Mouse (Mus musculus) intestine, embryonic 15.5 days (tissue): ENCODE results near the gene Bcl10. TPM values are rescaled to one million over a fixed set of nuclear protein-coding genes. Genes with fewer than 3 reads are reported as not detected.

Source experiments
- ATAC-seq: fragments of 200-750 bp; cut with Nextera tagmentation; 2 replicates; pipeline ENCODE4 v1.8.0; 2017; ENCODE audit warnings: moderate TSS enrichment, moderate library complexity
- H3K27ac ChIP-seq: fragments of 300-500 bp; sonication (generic); 2 replicates; pipeline ENCODE4 v1.5.1; 2015; ENCODE audit warnings: mild to moderate bottlenecking, inconsistent platforms
- H3K27me3 ChIP-seq: fragments of 300-500 bp; sonication (generic); replicated peaks from 2 replicates; pipeline ENCODE4 v1.6.1; 2015; ENCODE audit warnings: inconsistent platforms
- H3K36me3 ChIP-seq: fragments of 300-500 bp; sonication (generic); 2 replicates; pipeline ENCODE4 v1.6.1; 2015; ENCODE audit warnings: inconsistent platforms
- H3K4me1 ChIP-seq: fragments of 300-500 bp; sonication (generic); replicated peaks from 2 replicates; pipeline ENCODE4 v1.6.1; 2015; ENCODE audit warnings: inconsistent platforms
- H3K4me2 ChIP-seq: fragments of 300-500 bp; sonication (generic); replicated peaks from 2 replicates; pipeline ENCODE4 v1.6.1; 2015; ENCODE audit warnings: mild to moderate bottlenecking, inconsistent platforms
- H3K4me3 ChIP-seq: fragments of 300-500 bp; sonication (generic); replicated peaks from 2 replicates; pipeline ENCODE4 v1.5.1; 2015; ENCODE audit warnings: inconsistent platforms
- H3K9ac ChIP-seq: fragments of 300-500 bp; sonication (generic); 2 replicates; pipeline ENCODE4 v1.6.1; 2015; ENCODE audit warnings: inconsistent platforms
- H3K9me3 ChIP-seq: fragments of 300-500 bp; sonication (generic); 2 replicates; pipeline ENCODE4 v1.6.1; 2016; ENCODE audit warnings: inconsistent platforms
- WGBS: fragments of 180-500 bp; shearing (Covaris S2); methylation state at CpG from one replicate; pipeline ENCODE4 v1.1.7; 2015; 5-methylcytosine and 5-hydroxymethylcytosine counted together
- polyA plus RNA-seq: library from polyadenylated mRNA; unstranded; fragments of >200 nt; fragmentation: Nextera tagmentation; extraction: Ambion mirVana; gene quantifications from 2 replicates; pipeline ENCODE4 v1.2.1, GENCODE M21; 2015

The Bcl10 gene
- polyA plus RNA-seq, 1 experiment from 2014 or later, result 51.1 TPM

DNA sequence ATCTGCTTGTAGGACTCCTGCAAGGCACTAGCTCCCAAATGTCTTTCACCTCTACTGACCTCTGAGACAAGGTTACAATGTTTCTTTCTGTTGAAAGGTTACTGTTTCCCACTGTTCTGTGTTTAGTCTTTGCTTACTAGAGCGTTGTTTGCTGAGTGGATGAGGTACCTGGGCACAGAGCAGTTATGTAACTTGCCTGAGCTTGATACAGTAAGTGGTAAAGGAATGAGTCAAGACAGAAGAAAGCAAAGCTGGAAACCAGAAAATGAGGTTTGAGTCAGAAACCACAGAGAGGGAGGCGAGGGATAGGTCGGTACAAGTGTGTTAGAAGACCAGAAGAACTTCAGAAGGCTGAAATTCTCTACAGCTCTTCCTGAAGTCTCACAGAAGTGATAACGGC, 5.8 kb upstream of the Bcl10 start:
- Histone ChIP-seq H3K36me3 (no peaks in the 10 kb centered on the region), H3K27me3 (no peaks in the 10 kb centered on the region), H3K9me3 (no peaks in the 10 kb centered on the region), H3K4me1 (no peaks in the 10 kb centered on the region), H3K4me3 (no peak overlapping the region), H3K4me2 (no peak overlapping the region), H3K27ac (no peak overlapping the region), H3K9ac (no peak overlapping the region)
- no peak for ATAC-seq
- WGBS, result 83% methylated on average over 4 of the region's 4 CpGs

DNA sequence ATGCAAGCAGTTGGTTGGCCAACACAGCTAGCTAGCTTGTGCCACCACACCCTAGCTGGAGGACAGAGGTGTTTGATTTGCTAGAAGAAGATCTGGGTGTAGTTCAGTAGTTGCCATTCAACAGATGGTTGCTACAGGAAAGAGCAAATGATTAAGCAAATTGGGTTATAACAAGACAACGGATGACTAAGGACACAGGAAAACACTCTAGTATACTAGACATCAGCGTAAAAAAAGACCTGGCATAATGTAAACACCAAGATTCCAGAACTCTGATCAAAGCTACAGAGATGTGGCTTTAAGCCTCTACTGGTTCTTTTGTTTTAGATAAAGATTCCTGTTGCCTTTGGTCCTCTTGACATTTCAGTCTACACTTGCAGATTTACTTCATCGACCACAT, 367 bp downstream of the Bcl10 start:
- Histone ChIP-seq H3K27ac (no peak overlapping the region), H3K4me3 (no peak overlapping the region), H3K27me3 (no peaks in the 10 kb centered on the region), H3K9me3 (no peaks in the 10 kb centered on the region), H3K4me2 (no peak overlapping the region), H3K9ac (no peak overlapping the region), H3K36me3 (0 out of 2 replicates have a peak, but pooled peaks cover 5% of the 10 kb centered on the region), H3K4me1 (peaks cover 13% of the 10 kb centered on the region)
- no peak for ATAC-seq
- WGBS, result 41% methylated on average over 3 of the region's 3 CpGs

- under 1% methylated on average over 58 of the region's 58 CpGs for whole genome bisulfite sequencing
- H3K9me3 ChIP-seq, result no peaks in the 10 kb centered on the region
- H3K36me3 ChIP-seq, result 0 out of 2 replicates have a peak, but pooled peaks cover 5% of the 10 kb centered on the region
- H3K9ac ChIP-seq, result peak overlapping the region; percentile 89
- H3K27me3 ChIP-seq, result no peaks in the 10 kb centered on the region
- H3K4me1 ChIP-seq, result peaks cover 13% of the 10 kb centered on the region
- H3K4me2 ChIP-seq, result peak overlapping the region; percentile 66
- ATAC-seq, result peak; percentile 100
- peak overlapping the region; percentile 92 for H3K27ac ChIP-seq
- peak overlapping the region; percentile 93 for H3K4me3 ChIP-seq
Observed at GRCm38 (mm10) chr3:145923874-145924577, 1.4 kb downstream of the Bcl10 start.

DNA sequence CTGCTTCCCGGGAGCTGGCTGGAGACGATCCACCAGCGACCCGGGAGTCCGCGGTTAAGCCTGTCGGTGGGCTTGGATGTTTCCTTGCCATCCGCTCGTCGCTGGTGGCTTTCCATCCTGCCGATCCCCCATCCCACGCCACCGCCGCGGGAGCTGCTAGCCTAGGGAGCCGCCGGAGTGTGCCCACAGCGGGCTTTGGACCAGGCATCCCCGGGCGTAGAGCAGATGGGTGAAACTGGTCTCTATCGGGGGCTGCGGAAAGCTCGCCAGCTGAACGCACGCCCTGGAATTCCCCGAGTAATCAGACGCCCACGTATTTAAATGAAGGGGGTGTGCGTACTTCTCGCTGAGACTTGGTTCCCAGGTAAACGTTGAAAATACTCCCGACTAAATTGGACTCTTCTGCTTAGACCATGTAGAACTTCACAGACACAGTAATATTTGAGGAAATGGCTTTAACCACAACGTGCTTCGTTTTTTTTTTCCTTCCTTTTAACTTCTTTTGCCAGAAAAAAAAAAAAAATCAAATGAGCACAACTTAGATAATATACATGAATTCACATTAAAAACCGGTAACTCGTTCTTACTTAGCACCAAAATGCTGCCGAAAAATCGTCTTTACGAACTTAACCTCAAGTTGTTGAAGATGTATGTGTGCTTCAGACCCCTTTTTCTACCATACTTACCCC, 2.2 kb downstream of the Bcl10 start:
- ATAC-seq, result peak; percentile 27

DNA sequence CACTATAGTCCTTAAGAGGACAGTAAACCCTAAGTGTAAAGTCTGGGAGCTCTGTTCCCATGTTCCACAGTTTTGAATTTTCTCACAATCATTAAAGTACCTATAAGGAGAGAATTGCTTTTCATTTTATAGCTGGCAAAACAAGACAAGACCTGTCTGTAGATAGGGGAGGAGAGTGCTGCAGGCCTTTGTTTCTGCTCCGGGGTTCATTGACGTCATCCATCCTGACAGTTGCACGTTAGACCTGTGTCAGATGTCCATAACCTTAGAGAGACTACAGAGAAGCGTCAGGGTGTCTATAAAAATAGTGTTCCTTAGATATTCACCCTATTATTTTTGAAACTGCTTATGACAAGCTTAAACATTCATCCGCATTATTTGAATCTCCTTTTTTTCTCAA, 2.9 kb downstream of the Bcl10 start:
- 0 out of 2 replicates have a peak overlapping the region, but pooled peaks have one; percentile 13 for H3K27ac ChIP-seq
- ATAC-seq, result no peak
- H3K27me3 ChIP-seq, result no peaks in the 10 kb centered on the region
- peak overlapping the region; percentile 64 for H3K4me2 ChIP-seq
- H3K9ac ChIP-seq, result peak overlapping the region; percentile 89
- H3K4me1 ChIP-seq, result peaks cover 13% of the 10 kb centered on the region
- 57% methylated on average over 5 of the region's 5 CpGs for WGBS
- H3K36me3 ChIP-seq, result 0 out of 2 replicates have a peak, but pooled peaks cover 5% of the 10 kb centered on the region
- no peaks in the 10 kb centered on the region for H3K9me3 ChIP-seq
- peak overlapping the region; percentile 93 for H3K4me3 ChIP-seq

More for the DNA sequence above, 2.2 kb downstream of the Bcl10 start:
- Histone ChIP-seq H3K4me2 (peak overlapping the region; percentile 64), H3K9ac (peak overlapping the region; percentile 89), H3K4me1 (peaks cover 13% of the 10 kb centered on the region), H3K27ac (peak overlapping the region; percentile 92), H3K9me3 (no peaks in the 10 kb centered on the region), H3K36me3 (0 out of 2 replicates have a peak, but pooled peaks cover 5% of the 10 kb centered on the region), H3K27me3 (no peaks in the 10 kb centered on the region), H3K4me3 (peak overlapping the region; percentile 93)
- 2% methylated on average over 39 of the region's 39 CpGs for WGBS

DNA sequence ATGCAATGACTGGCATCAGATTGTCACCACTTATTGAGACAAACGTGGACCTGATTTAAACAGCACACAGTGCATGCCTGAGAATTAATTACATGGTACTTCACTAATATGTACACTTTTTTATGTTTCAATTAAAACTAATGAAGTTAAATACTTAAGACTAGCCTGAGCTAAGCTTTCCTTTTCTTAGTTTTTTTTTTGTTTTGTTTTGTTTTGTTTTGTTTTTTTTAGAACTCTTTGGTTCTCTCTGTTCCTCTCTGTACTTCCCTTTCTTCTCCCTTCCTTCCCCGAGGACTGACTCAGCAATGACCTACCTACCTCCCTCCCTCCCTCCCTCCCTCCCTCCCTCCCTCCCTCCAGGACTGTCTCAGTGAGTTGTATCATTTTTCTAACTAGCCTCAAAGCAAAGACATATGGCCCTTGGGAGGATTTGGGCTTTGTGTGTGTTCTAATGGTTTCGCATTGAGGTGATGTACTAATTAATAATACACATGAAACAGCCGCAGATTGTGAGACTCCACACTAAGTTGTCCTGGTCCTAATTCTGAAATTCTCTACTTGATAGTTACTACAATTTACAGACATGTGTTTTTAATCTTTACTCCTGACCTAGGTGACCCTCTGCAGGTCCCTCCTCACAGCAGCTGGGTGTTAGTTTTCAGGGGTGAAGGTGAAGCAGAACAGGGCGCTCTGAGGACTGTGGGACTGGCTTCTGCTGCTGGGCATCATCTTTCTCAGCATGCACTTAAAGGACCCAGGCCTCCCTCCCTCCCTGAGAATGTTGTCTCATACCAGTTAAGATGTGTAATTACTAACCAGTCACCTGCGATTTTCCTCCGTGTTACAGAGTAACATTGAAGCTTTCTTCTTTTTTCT, 7.2 kb downstream of the Bcl10 start:
- H3K9ac ChIP-seq, result no peak overlapping the region
- no peak overlapping the region for H3K4me2 ChIP-seq
- H3K4me1 ChIP-seq, result peaks cover 5% of the 10 kb centered on the region
- no peaks in the 10 kb centered on the region for H3K27me3 ChIP-seq
- H3K4me3 ChIP-seq, result no peak overlapping the region
- no peak for ATAC-seq
- no peak overlapping the region for H3K27ac ChIP-seq
- no peaks in the 10 kb centered on the region for H3K9me3 ChIP-seq
- WGBS, result 69% methylated on average over 7 of the region's 7 CpGs
- peaks cover 15% of the 10 kb centered on the region; the same call in 1 of the 2 replicates for H3K36me3 ChIP-seq

DNA sequence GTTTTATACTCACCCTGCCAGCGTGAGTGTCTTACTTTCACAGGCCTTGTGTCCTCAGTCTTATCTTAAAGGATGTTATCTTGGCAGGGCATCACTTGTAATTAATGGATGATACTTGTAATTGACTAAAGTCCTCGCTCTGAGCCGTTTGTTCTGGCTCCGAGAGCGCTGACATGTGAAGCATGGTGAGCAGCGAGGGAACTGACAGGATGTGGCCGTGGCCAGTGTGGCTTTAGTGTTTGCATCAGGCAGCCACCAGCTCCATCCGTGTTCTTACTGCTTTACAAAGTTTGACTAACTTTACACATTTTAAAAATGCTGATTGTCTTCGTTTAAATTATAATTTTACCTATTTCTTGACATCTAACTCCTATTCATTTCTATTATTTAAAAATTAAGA, 11.2 kb downstream of the Bcl10 start:
- 62% methylated on average over 9 of the region's 9 CpGs for WGBS
- no peak for ATAC-seq
- Histone ChIP-seq H3K4me3 (no peak overlapping the region), H3K9ac (no peak overlapping the region), H3K27me3 (no peaks in the 10 kb centered on the region), H3K4me2 (no peak overlapping the region), H3K27ac (no peak overlapping the region), H3K9me3 (no peaks in the 10 kb centered on the region), H3K36me3 (peaks cover 9% of the 10 kb centered on the region; the same call in 1 of the 2 replicates), H3K4me1 (peaks cover 10% of the 10 kb centered on the region)

DNA sequence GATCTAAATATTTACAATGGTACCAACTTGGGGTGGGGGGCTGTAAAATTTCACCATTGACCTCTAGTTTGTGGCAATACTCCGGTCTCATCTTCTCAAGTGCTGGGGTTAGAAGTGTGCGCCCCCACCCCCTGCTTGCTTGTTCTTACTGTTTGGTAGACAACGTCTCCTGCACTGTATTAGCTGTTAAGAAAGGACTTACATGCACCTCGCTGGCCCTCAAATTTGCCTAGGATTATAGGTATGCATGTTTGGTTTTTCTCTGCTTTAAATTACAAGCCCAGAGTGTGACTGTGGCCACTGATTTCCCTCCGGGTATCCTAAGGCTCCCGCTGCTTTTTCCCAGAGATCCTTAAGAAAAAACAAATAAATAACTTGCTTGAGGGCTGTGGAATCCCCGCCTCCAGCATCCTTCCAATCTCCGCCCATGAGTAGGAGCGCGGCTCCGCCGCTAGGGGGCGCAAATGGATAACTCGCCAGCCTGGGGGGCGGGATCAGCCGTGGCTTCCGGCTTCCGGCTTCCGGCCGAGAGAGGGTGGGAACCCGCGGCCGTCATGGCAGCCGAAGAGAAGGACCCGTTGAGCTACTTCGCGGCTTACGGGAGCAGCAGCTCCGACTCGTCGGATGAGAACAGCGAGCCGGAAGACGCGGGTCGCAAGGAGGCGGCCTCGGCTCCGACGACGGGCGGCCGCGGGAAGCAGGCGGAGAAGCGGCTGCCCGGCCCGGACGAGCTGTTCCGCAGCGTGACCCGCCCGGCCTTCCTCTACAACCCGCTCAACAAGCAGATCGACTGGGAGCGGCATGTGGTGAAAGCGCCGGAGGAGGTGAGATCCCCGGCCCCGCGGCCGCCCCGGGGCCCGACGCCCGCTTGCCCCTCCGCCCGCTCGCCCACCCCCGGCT, 15.2 kb downstream of the Bcl10 start, which contains the start of gene 2410004B18Rik:
TSS of gene 2410004B18Rik (plus strand) at position 510 of the 900 bp plus-strand sequence.
- H3K27me3 ChIP-seq, result no peaks in the 10 kb centered on the region
- WGBS, result 1% methylated on average over 54 of the region's 70 CpGs
- H3K9ac ChIP-seq, result peak within 1 kb of the TSS; percentile 98
- H3K4me1 ChIP-seq, result peaks cover 26% of the 10 kb centered on the region
- peak within 1 kb of the TSS; percentile 79; the same call in 1 of the 2 replicates for H3K27ac ChIP-seq
- H3K4me2 ChIP-seq, result peak within 1 kb of the TSS; percentile 73
- peak; percentile 96 for ATAC-seq
- peaks cover 8% of the 10 kb centered on the region; the same call in 1 of the 2 replicates for H3K36me3 ChIP-seq
- peak within 1 kb of the TSS; percentile 97 for H3K4me3 ChIP-seq
- H3K9me3 ChIP-seq, result no peaks in the 10 kb centered on the region

GRCm38 (mm10) chr3:145938405-145939349, 16.1 kb downstream of the Bcl10 start:
- Histone ChIP-seq H3K36me3 (0 out of 2 replicates have a peak, but pooled peaks cover 2% of the 10 kb centered on the region), H3K4me3 (peak overlapping the region; percentile 97), H3K4me1 (peaks cover 26% of the 10 kb centered on the region), H3K27me3 (no peaks in the 10 kb centered on the region), H3K4me2 (peak overlapping the region; percentile 73), H3K9ac (peak overlapping the region; percentile 98), H3K27ac (0 out of 2 replicates have a peak overlapping the region, but pooled peaks have one; percentile 79), H3K9me3 (no peaks in the 10 kb centered on the region)
- 20% methylated on average over 40 of the region's 50 CpGs for WGBS
- peak; percentile 29 for ATAC-seq

DNA sequence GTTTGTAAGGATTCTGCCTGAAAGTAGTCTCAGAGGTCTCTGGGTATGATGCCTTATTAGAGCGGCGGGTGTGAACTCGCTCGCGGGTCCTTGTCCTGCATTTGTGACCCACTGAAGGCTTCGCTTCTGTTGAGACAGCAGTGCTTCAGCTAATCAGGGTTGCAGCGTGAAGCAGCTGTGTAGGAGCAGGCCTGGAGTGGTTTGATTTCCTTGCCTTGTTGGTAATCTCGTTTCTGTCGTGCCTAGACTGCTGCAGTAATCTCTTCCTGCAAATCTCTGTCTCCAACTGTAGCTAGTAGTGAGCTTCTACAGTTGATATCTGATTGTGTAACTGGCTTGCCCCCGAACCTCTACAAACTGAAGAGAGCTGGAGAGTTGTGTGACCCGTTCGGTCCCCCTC, 16.8 kb downstream of the Bcl10 start:
- H3K4me1 ChIP-seq, result peaks cover 26% of the 10 kb centered on the region
- H3K4me2 ChIP-seq, result peak overlapping the region; percentile 73
- no peaks in the 10 kb centered on the region for H3K36me3 ChIP-seq
- no peak for ATAC-seq
- WGBS, result 81% methylated on average over 12 of the region's 12 CpGs
- H3K27me3 ChIP-seq, result no peaks in the 10 kb centered on the region
- H3K9ac ChIP-seq, result peak overlapping the region; percentile 98; the same call in 1 of the 2 replicates
- peak overlapping the region; percentile 97 for H3K4me3 ChIP-seq
- H3K27ac ChIP-seq, result no peak overlapping the region
- H3K9me3 ChIP-seq, result no peaks in the 10 kb centered on the region
